Mouse (Mus musculus) CD4-positive helper T cell, adult 2 months (primary cell): ENCODE measurements around the gene Ebf1.

Experiments used
- DNase-seq: peaks from one replicate; pipeline ENCODE4 v3.0.0-alpha.2; 2012; ENCODE audit warnings: low read depth, missing footprints, low spot score

Ebf1 gene

GRCm38 (mm10) chr11:44777331-44778310 lies 160.5 kb downstream of the Ebf1 start:
- DNase-seq: no peak

GRCm38 (mm10) chr11:44779030-44779429 lies 161.9 kb downstream of the Ebf1 start:
- no peak for DNase-seq

- no peak for DNase-seq
These were observed 167.3 kb downstream of the Ebf1 start for GRCm38 (mm10) chr11:44784255-44785029.

- no peak for DNase-seq
These were observed 167.9 kb downstream of the Ebf1 start for GRCm38 (mm10) chr11:44785063-44785462.

- no peak for DNase-seq
These were observed 168.4 kb downstream of the Ebf1 start for GRCm38 (mm10) chr11:44785479-44785878.

- DNase-seq: no peak
These were observed 170.9 kb downstream of the Ebf1 start for GRCm38 (mm10) chr11:44788003-44788402.

GRCm38 (mm10) chr11:44792816-44793215 lies 175.7 kb downstream of the Ebf1 start:
- no peak for DNase-seq

- no peak for DNase-seq
These were observed 177.8 kb downstream of the Ebf1 start for GRCm38 (mm10) chr11:44794883-44795282.

- no peak for DNase-seq
These were observed 178.7 kb downstream of the Ebf1 start for GRCm38 (mm10) chr11:44795767-44796166.

GRCm38 (mm10) chr11:44798270-44798669 lies 181.2 kb downstream of the Ebf1 start:
- no peak for DNase-seq

- DNase-seq: no peak
These were observed 186.9 kb downstream of the Ebf1 start for GRCm38 (mm10) chr11:44804046-44804445.

- no peak for DNase-seq
These were observed 189.5 kb downstream of the Ebf1 start for GRCm38 (mm10) chr11:44806589-44806988.

GRCm38 (mm10) chr11:44808855-44809546 lies 191.9 kb downstream of the Ebf1 start:
- no peak for DNase-seq

GRCm38 (mm10) chr11:44811007-44811406 lies 193.9 kb downstream of the Ebf1 start:
- no peak for DNase-seq

- no peak for DNase-seq
These were observed 195.2 kb downstream of the Ebf1 start for GRCm38 (mm10) chr11:44812193-44812746.

GRCm38 (mm10) chr11:44813534-44813933 lies 196.4 kb downstream of the Ebf1 start:
- no peak for DNase-seq

- no peak for DNase-seq
These were observed 197.7 kb downstream of the Ebf1 start for GRCm38 (mm10) chr11:44814847-44815246.

- no peak for DNase-seq
These were observed 198.9 kb downstream of the Ebf1 start for GRCm38 (mm10) chr11:44815991-44816390.

- no peak for DNase-seq
These were observed 205.2 kb downstream of the Ebf1 start for GRCm38 (mm10) chr11:44822312-44822711.

- no peak for DNase-seq
These were observed 215.3 kb downstream of the Ebf1 start for GRCm38 (mm10) chr11:44832227-44832939.

- no peak for DNase-seq
These were observed 215.8 kb downstream of the Ebf1 start for GRCm38 (mm10) chr11:44832940-44833254.
